Mouse (Mus musculus): Measurements from ENCODE around the gene Stx11. TPM values are rescaled to one million over a fixed set of nuclear protein-coding genes. Genes with fewer than 3 reads are reported as not detected.

Stx11 gene
- polyA plus RNA-seq, 1 experiment from 2014 or later: 4.2 TPM

DNA sequence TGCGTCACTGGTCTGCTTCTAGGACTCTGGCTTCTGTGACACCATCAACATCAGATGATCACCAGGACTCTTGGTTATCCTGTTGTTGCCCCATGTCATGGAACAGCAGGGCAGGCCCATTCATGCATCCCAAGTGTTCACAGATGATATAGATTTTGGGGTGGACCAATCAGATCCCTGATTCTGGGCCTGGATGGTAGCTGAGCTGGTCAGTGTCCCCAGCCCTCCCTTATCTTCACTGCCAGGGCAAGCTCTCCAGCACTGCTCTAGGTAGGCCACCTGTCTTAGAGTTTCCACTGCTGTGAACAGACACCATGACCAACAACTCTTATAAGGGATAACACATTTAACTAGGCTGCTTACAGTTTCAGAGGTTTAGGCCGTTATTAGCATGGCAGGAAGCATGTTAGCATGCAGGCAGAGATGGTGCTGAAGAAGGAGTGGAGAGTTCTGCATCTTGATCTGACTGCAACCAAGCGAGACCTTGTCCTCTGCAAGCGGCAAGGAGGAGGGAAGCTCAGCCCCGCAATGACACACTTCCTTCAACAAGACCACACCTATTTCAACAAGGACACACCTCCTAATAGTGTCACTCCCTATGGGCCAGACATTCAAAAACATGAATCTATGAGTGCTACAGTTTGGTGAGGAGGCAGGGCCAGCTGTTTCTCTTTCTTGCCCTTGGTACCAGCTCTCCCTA, 60.5 kb downstream of the Stx11 start:
- no peak for DNase-seq (ENCODE audit: low read depth, low spot score)
- no peak for ATAC-seq
- POLR2A ChIA-PET: no interaction called here
- CTCF ChIA-PET: no interaction called here
- TF ChIP-seq CTCF (IDR thresholded peaks at IDR 0.05): no peak
- H3K27me3 ChIP-seq: no peaks in the 10 kb centered on the region
- in situ Hi-C loops (cut with MboI; ENCODE audit: low pct_unique_long_range_greater_than_20kb): no loop called here

DNA sequence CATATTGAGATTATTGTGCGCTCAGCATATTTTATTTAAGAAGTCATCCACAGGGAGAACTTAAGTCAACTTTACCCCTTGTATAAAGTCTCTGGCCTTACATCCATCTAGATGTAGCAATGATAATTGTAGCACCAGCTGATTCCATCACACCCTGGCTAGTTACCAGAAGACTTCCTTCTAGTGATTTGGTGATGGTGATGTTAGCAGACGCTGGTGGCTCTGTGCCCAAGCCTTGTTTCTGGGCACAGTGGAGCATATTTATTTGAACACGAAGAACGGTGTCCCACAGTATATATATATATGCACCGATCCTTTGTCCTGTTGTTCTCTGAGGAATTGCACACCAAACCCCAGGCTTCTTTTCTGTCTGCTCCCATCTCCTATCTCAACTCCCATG, 64.2 kb downstream of the Stx11 start:
- ChIA-PET CTCF (interaction anchor here (1.3 kb wide), 1 partner anchor 11 kb away, joined by 4 read pairs; no protein-coding TSS in a partner anchor), POLR2A (interaction anchor here (0.5 kb wide), 1 partner anchor 11 kb away, joined by 9 read pairs; no protein-coding TSS in a partner anchor)
- no peak for DNase-seq (ENCODE audit: low read depth, low spot score)
- in situ Hi-C loops (cut with MboI; ENCODE audit: low pct_unique_long_range_greater_than_20kb): no loop called here
- ATAC-seq: no peak
- TF ChIP-seq CTCF (IDR thresholded peaks at IDR 0.05): no peak
- H3K27me3 ChIP-seq: no peaks in the 10 kb centered on the region

DNA sequence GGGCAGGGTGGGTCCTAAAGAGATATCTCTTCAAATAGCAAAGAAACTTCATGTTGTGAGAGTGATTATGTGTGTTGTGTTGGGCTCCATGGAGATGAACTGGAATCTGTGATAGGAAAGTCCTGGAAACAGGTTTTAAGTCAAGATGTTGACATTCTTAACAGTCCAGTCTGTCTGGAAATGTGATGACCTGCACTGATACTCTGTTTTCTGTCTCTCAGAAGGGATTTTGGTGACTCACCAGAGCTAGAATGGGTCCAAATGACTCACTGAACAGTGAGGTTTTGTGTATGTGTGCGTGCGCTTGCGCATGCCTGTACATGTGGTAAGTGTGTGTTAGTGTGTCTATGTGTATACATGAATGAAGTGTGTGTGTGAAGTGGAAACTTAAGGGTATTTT, 70.8 kb downstream of the Stx11 start:
- DNase-seq (ENCODE audit: low read depth, low spot score) (no peak), ATAC-seq (peak; percentile 21)
- H3K27me3 ChIP-seq: no peaks in the 10 kb centered on the region
- ChIA-PET POLR2A (no interaction called here), CTCF (interaction anchor here (1.3 kb wide), 1 partner anchor 18 kb away, joined by 3 read pairs; no protein-coding TSS in a partner anchor)
- no peak for TF ChIP-seq CTCF (IDR thresholded peaks at IDR 0.05)
- in situ Hi-C loops (cut with MboI; ENCODE audit: low pct_unique_long_range_greater_than_20kb): no loop called here

DNA sequence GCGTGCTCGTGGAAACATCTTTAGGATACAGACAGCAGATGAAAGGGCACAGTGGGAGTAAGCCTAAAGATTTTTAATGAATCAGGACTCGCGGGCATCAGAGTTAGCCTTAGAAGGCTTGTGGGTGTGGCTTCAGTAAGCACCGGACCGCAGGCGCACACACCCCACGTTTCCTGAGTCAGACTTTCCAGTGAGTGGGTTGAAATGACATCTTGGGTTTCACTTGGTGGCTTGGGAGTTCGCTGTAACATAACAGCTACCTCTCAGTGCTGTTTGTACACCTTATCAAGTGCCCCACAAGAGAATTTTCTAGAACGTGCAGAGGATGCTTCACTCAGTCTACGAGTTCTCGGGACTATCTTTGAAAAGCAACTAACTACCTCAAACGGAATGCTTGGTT, 75.7 kb downstream of the Stx11 start:
- in situ Hi-C loops (cut with MboI; ENCODE audit: low pct_unique_long_range_greater_than_20kb): no loop called here
- no peak for TF ChIP-seq CTCF (IDR thresholded peaks at IDR 0.05)
- CTCF ChIA-PET: no interaction called here
- ATAC-seq (peak; percentile 42), DNase-seq (ENCODE audit: low read depth, low spot score) (no peak)
- POLR2A ChIA-PET: no interaction called here
- H3K27me3 ChIP-seq: no peaks in the 10 kb centered on the region

Other genes with a start within 250 kb of the Stx11 start
- 40.9 TPM for gene Utrn, start 94.9 kb downstream of the Stx11 start, polyA plus RNA-seq (2021)
- gene Sf3b5, start 41.0 kb upstream of the Stx11 start, polyA plus RNA-seq (2021): 17.3 TPM
- 0.73 TPM for gene Plagl1, start 96.2 kb upstream of the Stx11 start, polyA plus RNA-seq (2021)
- gene Zc2hc1b, start 213.7 kb upstream of the Stx11 start, polyA plus RNA-seq (2021): not detected
- gene Ltv1, start 228.9 kb upstream of the Stx11 start, polyA plus RNA-seq (2021): 35.2 TPM